Mouse (Mus musculus): ENCODE results near the gene Txnrd1.
A peak's percentile ranks its signal among the peaks of the same experiment; 100 is the strongest.

The Txnrd1 gene

DNA sequence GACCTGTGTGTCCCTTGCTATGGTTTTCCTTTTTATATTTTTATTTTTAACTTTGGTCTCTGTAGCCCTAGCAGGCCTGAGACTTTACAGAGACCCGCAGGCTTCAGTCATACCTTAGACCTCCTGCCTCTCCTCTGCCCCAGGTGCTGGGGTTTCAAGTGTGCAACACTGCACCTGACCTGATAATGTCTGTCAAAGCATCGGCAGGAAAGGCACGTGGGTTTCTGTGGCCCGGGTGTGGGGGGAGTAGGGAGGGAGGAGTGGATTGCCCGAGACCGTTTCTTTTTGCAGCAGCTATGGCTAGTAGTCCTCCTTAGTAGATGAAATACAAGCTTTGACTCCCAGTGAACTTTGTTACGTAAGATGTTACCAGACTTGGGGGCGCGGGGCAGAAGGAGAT, 15.8 kb upstream of the Txnrd1 start:
- DNase-seq (ENCODE audit: low spot score in 2 of 2): no peak

DNA sequence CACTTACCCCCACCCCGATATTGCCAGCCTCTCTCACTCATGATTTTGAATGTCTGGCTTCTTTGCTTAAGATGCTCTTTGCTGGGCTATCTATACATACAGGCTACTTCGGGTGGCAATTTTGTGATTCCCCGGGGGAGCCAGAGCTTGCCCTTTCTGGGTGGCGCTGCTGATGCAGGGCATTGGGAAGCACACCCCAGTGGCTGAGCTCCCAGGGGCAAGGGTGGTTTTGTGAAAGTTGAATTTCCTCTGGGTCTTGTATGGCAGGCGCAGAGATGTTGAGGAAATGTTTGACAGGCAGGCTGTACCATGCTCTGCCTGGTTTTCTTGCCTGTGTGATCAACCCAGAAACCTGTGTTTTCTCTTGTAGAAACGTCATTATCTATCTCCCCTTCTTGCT, 15.1 kb upstream of the Txnrd1 start:
- no peak for DNase-seq (ENCODE audit: low spot score in 2 of 2)

DNA sequence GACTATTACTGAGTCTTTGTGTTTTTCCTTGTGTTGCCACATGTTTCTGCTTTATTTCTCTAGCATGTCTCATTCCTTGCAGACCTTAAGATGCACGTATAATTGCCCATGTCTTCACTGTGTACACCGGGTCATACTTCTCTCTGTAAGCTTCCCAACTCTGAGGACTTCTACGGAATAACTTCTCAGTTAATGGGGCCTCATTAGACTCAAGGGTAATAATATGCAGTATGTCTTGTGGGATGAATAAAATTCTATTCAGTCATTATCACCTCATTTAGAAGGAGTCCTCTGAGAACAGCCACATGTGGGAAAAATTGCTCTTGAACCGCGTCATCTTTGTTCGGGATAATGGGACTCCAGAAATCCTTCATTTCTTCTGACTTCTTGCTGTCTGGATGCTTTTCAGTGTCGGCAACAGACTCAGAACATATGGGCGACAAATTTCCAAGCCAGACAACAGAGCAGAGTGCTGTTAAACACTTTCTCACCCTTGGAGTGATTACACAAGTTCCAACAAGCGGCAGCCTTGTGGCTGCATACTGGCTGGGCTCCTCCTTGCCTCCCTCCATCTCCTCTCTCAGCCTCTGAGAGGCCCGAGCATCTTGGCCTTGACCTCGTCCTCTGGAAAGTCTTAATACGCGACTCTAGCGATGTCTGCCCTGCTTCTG, 10.5 kb upstream of the Txnrd1 start:
- DNase-seq (ENCODE audit: low spot score in 2 of 2): no peak

DNA sequence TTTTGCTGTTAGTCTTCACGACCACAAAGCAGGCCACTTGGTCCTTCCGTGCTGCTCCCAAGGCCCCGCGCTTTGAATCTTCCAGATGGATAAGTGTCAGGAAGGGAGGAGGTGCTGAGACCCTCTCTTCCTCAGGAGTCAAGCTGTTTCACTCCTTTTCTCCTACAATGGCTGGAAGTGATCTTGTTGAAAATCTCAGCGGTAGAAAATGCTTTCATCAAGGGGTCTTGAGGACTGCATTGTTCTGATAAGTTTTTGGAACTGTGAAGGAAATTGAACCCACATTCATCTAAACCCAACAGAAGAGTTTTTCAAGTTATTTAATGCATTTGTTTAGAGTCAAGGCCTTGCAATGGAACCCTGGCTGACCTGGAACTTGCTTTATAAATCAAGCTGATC, 10.0 kb upstream of the Txnrd1 start:
- DNase-seq (ENCODE audit: low spot score in 2 of 2): no peak

DNA sequence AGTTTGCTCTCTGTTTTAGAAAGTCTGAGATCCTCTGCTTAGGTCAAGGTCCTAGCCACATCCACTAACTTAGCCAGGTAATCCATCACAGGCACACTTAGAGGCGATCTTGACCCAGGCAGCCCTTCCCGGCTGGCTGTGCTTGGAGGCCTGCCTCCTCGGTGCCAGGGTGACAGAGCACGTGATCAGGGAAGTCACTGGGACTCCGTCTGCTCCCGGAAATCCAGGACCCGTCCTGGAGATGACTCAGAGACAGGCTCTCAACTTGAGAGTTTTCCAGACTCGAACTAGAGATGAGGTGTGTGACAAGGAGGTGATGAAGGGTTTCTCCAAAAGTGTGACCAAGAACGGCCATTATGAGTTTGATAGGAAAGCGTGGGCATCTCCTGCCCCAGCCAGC, 9.2 kb upstream of the Txnrd1 start:
- no peak for DNase-seq (ENCODE audit: low spot score in 2 of 2)

DNA sequence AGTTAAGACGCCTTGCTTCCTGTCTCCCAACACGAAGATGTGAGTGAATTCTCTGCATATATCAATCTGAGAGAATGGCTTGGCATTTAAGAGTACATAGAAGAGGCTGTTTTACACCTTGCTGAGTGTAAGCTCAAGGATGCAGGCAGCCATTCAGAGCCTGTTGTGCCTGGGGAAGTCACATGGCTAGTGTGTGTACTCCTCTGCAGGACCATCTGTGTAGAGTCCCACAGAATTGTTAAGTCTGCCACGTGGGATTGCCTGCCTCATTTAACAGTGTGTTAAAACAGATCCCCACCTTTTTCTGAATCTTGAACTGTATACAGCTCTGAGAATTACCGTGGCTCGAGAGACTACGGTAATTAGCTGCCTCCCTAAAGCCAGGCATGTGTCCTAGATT, 7.2 kb upstream of the Txnrd1 start:
- DNase-seq (ENCODE audit: low spot score in 2 of 2): no peak

DNA sequence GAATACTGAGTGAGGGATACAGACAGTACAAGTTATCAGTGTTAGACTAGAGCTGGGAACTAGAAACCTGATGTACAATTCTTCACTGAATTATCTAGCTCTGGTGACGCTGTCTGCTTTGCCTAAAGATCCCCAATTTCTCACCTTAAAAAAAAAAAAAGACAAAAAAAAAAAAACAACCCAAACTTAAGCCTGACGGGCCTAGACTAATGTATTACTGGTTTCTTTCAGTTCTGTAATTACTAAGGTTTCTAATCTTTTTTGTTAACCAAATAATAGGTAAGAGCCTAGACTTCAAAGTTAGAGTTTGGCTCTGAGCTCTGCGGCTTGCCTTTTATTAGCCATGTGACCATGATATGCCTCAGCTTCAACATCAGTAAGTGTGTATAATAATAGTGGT, 2.1 kb downstream of the Txnrd1 start:
- no peak for DNase-seq (ENCODE audit: low spot score in 2 of 2)

DNA sequence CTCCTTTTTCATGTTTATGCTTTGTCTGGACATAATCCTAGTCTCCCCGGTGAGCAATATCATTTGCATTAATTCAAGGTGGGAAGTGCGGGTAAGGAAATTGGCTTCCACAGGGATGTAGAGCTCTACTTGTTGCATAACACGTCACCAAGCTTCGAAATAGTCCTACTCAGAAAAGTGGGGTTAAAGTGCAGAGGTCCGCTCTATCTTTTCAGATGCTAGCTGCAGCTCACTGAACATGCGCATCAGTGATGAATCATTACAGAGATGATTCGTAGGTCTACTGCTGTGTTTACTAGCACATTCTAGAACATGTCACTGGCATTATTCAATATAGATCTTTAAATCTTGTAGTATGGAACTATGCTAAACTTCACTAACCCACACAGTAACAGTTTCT, 4.6 kb downstream of the Txnrd1 start:
- DNase-seq (ENCODE audit: low spot score in 2 of 2): no peak

DNA sequence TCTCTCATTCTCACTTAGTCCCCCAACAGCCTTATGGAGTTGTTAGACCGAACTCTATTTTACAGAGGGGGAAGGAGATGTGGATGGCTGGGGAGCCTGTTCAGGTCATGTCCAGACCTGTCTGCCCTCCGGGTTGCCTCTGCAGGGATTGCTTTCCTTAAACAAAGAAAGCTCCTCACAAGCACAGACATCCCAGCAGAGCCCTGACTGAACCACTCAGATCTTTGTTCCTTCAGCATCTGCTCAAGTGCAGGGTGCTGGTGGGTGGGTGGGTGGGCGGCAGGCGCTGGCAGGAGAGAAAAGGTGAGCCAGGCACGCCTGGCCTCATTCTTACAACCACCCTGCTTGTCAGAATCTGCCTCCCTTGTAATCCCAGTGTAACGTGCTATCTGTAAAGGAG, 10.3 kb downstream of the Txnrd1 start:
- DNase-seq (ENCODE audit: low spot score in 2 of 2): no peak

DNA sequence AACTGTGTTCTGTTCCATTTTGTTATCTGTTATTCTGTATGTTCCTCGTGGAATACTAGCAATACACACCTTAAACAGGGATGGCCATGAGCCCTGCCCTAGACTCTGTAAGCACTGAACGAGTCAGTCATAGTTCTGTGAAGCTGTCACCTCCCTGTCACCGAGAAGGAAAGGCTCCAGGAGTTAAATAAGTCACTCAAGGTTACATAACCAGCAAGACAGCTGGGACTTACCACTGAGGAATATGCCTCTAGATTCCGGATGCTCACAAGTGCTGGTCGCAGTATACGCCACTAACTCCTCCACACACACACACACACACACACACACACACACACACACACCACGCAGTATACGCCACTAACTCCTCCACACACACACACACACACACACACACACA, 11.0 kb downstream of the Txnrd1 start:
- no peak for DNase-seq (ENCODE audit: low spot score in 2 of 2)

DNA sequence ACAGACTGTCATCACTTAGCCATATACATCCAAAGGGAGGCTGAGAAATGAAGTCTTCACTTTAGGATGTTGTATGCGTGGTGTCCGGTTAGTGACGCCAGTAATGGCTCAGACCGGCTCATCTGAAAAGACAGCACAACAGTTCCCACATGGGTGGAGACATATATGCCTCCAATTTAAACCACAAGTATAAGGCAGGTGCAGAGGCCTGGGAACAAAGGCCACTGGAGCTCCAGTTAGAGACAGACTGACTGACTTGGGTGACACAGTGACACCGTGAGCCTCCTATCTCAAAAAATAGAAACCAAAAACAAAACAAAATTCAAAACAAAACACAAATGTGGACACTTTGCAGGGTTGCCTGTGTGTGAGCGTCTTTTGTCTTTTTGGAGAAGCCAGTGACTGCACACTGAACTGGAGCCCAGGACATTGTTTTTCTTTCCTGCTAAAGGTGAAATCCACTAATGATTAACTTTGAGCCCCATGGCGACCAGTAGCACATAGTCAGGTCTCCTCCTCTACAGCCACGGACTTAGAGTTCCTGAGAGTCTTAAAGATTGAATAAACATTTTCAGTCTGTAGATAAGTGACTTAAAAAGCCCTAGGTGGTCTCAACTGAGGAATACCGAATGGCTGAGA, 14.2 kb downstream of the Txnrd1 start:
- no peak for DNase-seq (ENCODE audit: low spot score in 2 of 2)

DNA sequence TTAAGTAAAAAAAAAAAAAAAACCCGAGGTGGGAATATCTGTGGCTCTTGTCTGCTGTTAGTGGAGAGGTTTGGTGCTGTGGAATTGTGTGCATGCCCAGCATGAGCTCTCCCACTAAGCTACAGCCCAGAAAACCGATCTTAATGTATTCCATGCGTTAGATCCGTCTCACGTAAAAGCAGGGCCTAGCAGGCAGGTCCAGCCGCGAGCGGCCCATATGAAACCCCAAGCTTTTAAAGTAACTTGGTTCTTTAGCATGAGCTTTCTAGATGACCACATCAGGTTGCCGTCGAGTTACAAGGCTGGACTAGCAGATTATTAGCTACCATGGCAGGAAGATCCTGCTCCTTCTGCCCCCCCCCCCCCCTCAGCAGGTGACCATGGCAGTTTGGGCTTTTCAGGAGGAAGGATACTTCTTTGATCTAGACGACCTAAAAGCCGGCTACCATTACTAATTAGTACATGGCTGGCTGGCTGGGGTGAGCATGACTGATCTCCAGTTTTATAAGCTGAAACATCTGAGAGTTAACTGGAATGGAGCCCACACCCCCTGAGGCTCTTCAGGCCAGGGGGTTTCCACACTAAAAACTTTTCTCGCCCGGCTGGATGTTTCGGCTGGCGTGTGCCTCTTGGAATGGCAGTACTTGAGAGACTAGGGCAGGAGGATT, 16.1 kb downstream of the Txnrd1 start:
- DNase-seq (ENCODE audit: low spot score in 2 of 2): no peak

DNA sequence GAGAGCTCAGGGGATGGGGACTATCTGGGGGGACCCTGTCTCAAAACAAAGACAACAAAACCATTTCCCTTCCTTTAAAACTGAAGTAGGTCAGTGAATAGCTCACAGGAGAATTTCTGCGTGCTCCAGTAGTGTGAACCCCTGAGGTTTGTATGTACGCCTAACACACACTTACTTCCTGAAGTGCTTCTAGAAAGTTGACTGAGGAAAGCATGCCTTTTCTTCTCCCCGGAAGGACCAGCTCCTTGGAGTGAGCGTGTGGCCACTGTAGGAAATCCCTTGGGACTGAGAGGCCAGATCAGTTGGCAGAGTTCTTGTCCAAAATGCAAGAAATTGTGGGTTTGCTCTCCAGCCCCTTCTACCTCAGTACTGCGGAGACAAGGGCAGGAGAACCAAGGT, 16.6 kb downstream of the Txnrd1 start:
- no peak for DNase-seq (ENCODE audit: low spot score in 2 of 2)

DNA sequence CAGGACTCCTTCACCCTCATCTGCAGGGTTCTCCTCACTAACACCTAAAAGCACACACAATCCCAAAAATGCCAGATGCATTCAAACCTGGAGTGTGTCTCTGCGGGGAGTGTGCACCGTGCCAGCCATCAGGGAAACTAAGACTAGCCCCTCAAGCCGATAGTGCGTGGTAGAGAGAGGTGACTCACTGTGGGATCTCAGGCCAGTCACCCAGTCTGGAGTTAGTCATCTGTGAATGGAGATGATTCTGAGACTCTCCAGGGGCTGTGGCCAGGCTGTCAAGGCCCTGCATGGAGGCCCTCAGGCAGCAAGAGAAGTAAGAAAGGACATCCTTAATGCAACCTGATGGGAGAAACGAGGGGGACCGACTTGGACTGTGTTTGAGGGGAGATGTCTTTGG, 18.0 kb downstream of the Txnrd1 start:
- no peak for DNase-seq (ENCODE audit: low spot score in 2 of 2)

DNA sequence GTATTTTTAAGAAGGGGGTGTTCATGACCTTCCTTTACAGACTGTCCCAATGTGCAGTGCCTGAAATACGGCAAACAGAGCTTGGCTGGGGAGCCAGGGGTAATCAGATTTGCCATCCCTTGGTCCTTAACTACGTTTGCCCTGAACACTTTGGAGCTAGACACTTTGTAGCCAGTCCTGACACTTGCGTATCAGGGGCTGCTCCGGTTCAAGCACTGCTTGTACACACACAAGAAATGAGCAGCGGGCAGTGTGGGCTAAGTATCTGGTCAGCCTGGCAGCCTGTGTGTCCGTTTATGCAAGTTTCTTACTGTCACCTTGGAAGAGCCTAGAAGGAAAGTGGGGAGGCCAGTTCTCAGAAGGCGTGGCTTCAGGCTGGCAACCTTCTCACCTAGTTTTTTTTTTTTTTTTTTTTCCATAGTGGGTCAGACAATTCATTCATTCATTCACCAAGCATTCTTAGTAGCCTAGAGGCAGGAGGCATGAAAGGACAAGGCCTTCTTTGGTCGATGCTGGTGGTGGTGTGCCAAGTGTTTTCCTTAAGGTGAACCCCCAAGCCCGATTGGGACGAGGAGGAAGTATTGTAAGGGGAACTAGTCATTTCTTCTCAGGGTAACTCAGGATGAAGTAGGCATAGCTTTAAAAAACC, 24.4 kb downstream of the Txnrd1 start:
- no peak for DNase-seq (ENCODE audit: low spot score in 2 of 2)

DNA sequence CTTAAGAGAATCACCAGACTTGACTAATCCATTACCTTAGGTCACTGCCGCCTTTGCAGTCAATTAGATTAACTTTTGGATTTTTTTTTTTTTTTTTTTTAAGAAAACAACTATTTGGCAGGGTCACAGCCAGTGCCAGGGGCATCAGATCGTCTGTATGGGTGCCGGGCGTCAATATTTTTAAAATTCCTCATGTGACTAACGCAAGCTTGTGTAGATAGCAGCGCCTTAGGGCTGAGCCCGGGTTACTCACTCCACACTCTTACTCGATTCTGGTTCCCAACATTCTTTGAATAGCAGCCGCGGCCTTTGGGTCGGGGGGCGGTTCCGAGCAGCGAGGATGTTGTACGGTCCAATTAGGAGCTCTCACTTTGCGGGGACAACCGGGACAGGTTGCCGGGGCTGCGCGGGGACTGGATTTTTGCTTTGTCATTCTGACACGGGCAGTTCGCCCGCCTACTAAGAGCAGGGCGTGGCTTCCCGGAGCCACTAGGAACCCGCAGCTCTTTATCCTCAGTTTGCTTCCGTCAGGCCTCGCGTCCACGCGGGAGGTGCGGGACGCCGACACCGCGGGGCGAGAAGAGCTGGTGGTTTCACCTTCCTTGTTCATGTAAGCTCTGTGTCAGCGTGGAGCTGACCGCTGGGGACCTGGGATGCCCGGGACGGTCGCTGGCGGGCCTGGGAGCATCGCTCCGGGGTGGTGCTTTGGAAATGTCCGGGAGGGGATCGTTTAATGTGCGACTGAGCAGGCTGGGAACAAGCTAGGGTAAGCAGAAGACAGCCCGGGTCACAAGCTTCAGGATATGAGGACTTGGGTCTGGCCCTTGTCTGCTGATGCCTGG, 25.2 kb downstream of the Txnrd1 start:
- DNase-seq (ENCODE audit: low spot score in 2 of 2): peak; percentile 78 to 84

DNA sequence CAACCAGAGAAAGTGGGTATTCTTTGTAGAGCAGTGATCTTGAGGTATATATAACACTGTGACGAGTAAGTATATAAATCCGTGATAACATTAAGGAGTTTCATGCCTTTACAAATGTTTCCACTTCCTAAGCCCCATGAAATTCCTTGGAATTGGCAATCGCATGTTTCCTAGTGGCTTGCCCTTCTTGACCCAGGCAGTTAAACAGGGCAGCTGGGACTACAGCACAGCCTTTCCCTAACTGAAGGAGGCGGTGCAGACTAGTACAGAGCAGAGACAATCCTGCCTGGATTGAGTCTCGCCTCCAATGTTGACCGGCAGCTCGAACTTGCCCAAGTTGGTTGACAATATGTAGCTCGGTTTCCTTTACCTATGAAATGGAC, 25.8 kb downstream of the Txnrd1 start:
- DNase-seq (ENCODE audit: low spot score in 2 of 2): no peak

DNA sequence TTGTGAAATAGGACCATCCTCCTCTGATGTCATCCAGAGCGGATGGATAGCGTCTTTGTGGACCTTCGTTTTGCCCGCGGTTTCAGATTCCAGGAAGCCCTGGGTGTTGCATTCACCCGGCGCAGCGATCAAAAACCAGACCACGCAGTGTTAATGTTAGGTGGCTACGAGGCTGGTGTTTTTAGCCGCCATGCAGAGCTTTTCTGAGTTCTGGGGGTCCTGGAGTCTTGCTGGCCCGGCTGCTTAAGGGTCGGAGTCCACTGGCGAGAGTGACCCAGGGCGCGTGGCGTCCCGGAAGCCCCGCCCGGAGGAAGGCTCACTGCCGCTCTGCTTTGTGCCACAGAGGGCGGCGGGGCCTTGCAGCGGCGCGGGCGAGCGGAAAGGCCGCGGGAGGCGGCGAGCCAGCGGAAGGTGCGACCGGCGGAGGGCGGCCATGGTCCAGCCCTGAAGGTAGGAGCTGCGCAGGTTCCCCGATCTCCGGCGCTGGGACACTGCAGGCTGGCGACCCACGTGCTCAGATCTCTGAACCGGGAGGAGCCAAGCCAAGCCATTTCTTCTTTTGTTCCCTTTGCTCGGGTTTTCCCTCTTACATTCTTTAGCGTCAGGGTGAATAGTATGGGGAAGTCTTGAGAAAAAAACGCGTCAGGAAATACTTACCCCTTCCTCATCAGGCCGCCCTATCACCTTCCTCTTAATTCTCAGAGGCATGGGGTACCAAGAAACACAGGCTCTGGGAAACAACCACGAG, 26.6 kb downstream of the Txnrd1 start:
- DNase-seq (ENCODE audit: low spot score in 2 of 2): peak; percentile 22 to 31

DNA sequence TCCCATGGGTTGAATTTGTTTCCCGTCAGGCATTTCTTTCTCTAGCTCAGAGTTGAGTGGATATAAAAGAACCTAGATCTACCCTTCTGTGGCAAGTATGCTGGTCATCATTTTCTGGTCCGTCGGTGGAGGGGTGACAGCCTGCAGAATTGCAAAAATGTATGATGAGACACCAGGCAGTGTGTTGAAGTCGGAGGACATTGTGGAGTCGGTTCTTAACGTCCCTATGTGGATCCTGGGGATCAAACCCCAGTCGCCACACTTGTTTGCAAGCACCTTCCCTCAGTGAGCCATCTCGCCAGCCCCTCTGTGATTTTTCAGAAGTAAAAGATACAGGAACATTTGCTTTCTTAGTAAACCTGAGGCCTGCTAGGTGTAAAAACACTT, 27.2 kb downstream of the Txnrd1 start:
- DNase-seq (ENCODE audit: low spot score in 2 of 2): no peak

DNA sequence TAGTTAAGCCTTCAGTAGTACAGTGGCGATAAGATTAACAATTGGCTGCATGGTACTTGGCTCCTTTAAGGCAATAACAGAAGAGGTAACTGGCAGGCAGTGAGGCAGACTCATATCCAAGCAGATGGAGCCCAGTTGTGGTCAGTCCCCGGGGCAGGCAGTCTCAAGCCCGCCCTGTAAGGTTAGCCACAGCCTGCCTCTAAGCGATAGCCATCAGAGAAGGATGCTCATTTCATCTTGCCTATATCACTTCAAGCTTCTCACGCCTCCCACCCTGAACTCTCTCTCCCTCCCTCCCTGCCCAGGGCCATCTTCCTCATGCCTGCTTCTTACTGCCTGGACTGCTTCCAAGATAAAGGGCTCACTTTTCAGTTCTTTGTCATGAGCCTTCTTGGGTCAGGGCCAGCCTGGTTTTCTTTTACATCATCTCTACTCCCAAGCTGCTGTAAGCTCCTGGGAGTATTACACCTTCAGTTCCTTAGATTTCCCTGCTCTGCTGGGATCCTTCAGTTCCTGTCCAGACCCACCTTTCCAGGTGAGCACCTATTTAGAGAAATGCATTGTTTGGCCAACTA, 29.4 kb downstream of the Txnrd1 start:
- no peak for DNase-seq (ENCODE audit: low spot score in 2 of 2)

DNA sequence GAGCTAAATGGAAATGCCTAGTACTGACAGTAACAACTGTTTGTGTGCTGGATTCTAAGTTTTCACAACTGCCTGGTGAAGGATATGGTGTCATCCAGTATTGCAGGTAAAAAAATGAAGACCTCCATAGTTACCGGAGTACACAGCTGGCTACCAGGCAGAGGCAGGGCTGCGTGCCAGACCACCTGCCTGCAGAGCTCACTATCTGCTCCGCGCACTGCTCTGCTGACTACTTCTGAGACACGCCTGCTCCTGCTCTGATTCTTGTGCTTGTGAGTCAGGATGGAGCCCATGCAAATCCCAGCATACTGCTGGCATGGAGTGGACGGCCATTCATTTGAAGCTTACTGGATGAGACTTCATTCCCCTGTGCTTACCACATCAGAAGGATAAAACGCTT, 30.1 kb downstream of the Txnrd1 start:
- DNase-seq (ENCODE audit: low spot score in 2 of 2): no peak
